Mouse (Mus musculus) stomach, postnatal 0 days (tissue): ENCODE measurements at regions not wholly inside any gene's neighbourhood (a gene's known extent, or its start where the extent isn't known, plus 50 kb on each side); places are given as distances from the start of the nearest gene placed in this dataset.

Source experiments
- CTCF ChIP-seq: IDR thresholded peaks from 2 replicates; pipeline ENCODE4 v1.5.1; 2016; ENCODE audit warnings: antibody characterized with exemption, low read depth, mild to moderate bottlenecking, moderate library complexity
- EP300 ChIP-seq: optimal IDR thresholded peaks from 2 replicates; pipeline ENCODE3; 2016; ENCODE audit warnings: antibody characterized with exemption

DNA sequence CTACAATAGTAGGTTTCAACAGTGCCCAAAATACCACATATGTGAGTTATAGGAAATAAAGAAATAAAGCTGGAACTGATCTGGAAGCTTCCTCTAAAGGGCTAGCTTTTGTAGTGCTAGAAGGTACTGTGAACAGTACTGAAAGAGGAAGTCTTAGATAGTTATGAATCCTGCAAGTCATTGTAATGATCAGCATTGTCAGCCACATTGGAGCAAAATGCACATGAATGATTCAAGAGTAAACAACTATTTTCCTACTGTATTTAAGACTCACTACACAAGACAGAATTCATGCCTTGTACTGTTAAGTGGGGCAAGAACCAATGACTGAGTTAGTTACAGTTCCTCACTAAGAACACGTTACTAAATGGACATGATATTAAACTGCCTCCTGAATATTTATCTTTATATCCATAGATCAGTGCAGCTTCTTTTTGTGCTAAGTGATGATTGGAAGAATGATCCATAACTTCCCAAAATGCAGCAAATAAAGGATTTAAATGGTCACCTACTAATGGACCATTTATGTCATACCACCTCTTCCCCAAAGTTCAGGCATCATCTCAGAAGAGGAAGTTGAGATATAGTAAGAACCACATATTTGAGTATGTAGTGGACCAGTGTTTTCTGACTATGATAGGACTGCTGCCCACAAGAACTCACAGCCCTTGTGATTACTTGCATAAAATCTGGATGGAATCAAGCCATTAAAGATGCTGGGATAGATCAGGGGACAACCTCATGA is 449.8 kb downstream of the Wdr20rt start:
- TF ChIP-seq CTCF = no peak
- TF ChIP-seq EP300 = no peak
